Mouse (Mus musculus) mature B cell (primary cell): Measurements from ENCODE around the gene Auts2.

Source experiments
- in situ Hi-C: fragments of 300-500 bp; cut with MboI; formaldehyde crosslinking; loops from 2 replicates; pipeline ENCODE4 v1.14.3; 2019

Auts2 gene

DNA sequence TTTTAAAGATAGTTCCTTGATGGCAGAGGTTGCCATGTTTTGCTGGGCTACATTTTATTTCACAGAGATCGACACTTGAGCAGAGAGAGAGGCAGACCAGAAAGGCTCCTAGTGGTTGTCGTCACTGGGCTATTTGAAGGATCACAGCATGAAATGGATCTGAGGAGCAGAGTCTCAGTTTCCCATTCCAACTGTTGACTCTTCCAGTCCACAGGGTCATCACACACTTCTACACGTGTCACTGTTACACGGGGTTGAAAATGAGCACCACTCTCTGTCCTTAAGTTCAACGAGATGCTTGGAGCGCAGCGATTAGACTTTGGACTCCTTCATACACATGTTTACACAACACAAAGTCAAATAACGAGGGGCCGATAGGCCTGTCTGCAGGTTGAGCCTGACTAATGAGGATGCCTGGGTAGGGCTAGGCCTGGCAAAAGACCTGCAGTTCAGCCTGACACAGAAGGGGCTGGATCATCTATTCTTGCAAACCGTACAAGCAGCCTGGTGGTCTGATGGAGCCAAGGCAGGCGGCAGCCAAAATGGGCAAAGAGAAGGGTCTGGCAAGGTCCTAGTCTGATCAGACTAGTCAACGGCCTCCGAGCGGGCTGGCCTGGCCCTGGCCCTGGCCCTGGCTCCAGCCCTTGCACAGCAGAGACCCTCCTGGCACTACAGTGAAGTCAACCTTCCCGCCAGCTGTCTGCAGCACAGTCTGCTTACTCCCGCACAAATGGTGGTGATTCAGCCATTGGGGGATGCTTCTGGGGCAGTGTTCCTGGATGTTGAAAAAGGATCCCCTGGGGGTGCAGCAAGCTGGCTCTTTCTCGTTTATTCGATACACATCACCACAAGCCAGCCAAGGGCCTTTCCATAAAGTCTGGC, 969.6 kb downstream of the Auts2 start:
- in situ Hi-C loops = no loop called here

DNA sequence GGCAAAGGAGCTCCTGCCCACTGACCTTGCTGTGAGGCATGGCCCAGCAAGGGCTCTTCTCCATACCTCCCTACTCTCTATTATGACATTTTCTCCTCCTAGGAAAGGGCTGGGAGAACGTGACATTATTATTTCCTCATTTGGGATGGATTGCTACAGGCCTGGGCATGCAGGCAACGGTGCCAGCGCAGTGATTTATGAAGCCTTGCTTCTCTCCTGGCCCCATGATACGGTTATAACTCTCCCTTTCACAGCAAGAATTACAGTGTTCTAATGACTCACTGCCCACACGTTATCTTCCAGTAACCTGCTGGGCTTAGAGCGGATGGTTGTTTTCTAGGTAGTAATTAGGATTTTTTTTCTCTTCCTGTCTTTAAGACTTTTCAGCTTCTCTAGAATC, 977.1 kb downstream of the Auts2 start:
- in situ Hi-C loops = no loop called here

DNA sequence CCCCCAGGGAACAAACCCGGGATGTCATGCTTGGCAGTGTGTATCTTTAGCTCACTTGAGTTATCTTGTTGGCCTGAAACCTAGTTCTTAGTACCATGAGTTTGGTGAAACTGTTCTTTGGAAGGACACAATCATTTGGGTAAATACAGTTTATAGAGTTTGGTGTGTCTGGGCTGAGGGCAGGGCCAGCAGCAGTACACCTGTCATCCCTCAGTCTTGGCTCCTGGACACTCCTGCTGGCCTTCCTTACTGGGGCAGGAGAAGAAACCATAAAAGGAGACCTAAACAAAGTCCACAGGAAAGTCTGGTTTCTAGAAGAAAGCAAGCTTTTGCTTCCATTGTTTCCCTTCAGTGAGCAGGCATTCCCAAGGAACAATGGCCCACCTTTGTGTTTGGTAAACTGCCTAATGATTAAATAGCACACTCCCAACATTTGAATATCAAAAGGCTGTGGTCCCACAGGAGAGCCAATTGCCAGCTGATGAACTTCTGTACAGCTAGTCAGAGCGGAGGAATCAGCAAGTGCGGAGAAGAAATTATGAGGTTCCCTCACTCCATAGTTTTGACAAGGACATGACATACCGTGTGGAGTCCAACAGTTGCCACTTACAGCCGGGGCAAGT, 979.4 kb downstream of the Auts2 start:
- in situ Hi-C loops = no loop called here

DNA sequence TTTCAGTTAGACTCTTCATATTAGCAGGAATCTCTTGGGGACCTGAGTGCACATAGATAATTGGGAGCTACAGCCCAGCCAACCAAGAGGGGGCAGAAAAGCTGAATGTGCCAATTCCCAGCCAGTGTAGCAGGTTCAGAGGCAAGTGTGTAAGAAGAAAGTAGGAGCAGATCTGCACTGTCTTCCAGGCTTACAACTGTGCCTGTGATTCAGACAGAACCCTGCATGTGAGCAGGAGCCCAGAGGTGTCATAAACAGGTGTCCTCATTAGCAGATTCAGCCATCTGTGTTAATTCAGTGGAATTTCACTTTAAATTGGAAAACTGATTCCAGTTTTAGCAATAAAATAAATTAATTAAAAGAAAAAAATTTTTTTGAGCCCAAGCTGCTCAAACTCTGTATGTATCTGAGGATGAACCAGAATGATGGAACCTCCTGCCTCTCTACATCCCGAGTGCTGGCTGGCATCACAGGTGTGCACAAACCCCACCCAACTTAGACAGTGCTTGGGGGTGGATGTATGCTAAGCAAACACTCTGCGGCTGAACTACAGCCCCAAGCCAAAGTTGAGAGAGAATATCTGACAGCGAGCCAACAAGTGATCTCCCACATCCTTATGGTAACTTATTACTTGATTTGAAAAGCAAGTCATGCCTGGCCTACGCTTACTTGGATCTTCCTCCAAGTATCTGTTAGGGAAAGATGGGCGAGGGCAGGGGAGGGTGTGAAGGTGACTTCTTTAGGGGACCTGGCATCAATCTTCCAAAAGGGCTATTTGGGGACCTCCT, 982.2 kb downstream of the Auts2 start:
- in situ Hi-C loops = no loop called here

DNA sequence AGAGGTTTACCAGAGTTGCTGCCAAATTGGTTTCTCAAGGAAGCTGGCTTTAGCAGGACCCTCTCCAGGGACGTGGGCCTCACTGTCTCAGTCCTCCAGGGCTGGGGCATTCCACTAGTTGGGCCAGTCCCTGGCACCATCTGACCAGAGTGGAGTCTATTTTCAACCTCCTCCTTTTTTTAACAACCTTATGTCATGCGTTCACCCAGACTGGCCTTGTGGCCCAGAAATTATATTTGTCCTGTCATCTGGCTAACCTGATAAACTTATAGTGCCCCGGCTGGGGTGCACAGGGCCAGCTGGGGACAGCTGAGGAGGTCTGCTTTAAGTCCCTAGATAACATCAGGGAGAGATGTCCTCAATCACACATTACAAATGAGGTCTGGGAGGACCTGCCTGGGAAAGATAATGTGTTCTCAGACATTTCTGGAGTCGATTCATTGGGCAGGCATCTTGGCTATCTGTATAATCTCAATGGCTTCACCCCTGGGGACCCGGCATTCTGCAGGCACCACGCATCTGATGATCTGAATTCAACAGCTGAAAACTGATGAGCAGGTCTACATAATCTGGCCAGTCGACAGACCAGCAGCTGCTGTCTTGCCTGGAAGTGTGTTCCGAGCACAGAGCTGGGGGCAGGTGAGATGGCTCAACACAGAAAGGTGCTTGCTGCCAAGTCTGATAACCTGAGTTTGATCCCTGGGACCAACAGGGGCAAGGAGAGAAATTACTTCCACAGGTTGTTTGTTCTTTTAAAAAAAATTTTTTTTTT, 984.6 kb downstream of the Auts2 start:
- in situ Hi-C loops = no loop called here

DNA sequence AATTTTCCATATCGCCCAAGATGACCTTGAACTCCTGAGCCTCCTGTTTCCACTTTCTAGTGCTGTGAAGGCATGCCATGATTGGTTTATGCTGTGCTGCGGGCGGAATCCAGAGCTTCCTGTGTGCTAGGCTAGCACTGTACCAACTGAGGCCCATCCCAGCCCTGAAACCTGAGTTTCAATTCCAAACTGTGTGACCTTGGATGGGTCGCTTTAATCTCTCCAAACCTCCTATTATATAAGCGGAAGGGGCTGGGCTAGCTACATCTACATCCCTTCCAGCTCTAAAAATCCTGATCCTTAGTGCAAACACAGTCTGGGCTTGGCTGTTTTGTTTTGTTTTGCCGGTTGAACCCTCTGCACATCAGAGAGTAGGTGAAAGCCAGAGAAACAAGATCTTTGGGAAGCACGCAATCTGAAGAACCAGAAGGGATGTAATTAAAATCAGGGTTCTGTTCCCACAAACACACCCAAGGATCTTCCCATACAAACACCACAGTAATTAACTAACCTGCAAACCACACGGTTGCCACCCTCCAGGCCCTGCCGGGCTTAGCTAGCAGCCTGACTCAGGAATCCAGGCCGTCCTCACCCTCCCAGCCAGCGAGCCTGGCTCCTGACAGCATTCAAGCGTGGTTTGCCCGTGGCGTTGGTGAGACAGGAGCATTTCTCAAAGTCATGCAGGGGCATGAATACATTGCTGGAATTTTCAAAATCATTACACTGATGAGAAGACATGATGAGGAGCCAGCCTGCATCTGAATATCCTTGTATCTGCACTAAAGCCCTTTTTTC, 985.4 kb downstream of the Auts2 start:
- in situ Hi-C loops = no loop called here

DNA sequence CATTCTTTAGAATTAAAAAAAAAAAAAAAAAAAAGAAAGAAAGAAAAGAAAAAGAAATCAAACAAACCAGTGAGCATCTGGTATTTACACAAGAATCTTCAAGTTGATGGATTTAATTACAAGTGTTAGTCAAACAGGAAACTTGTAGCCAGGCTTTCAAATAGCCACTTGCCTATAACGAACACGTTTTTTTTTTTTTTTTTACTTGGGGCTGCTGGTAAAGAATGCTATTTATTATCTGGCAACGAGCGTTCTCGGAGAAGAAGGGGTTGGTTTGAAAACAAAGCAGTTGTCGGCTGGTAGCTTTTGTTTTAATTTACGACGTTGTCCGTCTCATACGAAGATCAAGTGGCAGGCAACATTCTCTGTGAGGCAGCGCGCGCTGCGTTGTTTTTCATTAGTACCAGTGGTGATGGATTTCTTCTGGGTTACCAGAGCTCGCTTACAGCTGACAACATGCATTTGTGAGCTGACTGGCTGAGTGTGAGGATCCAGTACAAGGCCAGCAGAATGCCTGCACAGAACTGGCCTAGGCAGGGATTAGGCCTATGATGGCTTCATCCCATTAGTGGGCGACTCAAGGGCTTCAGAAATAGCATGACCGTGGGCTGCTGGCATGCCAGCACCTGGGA, 994.1 kb downstream of the Auts2 start:
- in situ Hi-C loops = no loop called here

DNA sequence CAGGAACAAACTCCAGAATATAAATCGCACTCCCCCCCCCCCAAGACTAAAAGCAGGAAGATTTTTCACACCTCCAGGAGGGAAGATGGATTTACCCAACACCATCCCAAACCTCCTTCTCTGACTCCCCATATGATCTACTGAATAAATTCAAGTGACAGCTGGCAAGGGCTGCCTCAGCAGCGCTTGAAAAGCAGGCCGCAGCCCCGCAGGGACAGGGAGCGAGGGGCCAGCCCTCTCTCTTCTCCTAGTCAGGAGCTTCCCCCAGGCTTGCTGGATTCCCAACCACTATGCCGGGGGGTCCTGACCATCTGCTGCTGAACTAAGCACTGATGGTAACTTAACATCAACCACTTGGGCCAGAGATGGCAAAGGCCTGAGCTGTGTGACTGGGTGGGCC, 995.2 kb downstream of the Auts2 start:
- in situ Hi-C loops = no loop called here

DNA sequence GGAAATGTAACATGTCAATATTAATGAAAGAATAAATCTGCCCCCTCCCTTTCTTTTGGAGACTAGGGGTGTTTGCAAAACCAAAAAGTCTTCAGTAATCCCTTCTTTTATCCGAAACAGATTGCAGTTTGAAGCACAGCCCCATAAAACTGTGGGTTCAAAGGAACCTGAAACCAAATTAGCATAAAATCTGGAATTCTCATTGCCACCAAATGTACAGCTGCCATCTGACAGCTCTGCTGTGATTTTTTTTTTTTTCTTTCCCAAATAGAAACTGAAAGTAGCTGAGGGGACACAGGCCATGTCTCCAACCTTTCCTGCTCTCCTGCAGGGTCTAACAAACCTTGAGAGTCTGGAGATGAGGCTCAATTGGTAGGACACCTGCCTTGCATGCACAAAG, 996.7 kb downstream of the Auts2 start:
- in situ Hi-C loops = no loop called here

DNA sequence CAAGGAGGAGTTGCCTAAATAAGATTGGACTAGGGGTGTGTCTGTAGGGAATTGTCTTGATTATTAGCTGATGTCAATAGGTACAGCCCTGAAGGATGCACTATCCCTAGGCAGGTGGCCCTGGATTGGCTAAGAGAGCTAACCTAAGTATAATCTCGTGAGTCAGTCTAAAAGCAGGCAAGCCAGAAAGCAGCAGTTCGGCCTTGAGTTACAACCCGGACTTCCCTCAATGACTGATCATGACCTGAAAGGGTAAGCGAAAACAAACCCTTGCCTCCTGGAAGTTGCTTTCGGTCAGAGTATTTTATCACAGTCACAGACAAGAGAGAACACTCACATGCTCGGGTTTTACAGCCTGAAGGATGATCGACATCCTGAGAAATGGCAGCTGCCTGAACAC, 998.8 kb downstream of the Auts2 start:
- in situ Hi-C loops = no loop called here

DNA sequence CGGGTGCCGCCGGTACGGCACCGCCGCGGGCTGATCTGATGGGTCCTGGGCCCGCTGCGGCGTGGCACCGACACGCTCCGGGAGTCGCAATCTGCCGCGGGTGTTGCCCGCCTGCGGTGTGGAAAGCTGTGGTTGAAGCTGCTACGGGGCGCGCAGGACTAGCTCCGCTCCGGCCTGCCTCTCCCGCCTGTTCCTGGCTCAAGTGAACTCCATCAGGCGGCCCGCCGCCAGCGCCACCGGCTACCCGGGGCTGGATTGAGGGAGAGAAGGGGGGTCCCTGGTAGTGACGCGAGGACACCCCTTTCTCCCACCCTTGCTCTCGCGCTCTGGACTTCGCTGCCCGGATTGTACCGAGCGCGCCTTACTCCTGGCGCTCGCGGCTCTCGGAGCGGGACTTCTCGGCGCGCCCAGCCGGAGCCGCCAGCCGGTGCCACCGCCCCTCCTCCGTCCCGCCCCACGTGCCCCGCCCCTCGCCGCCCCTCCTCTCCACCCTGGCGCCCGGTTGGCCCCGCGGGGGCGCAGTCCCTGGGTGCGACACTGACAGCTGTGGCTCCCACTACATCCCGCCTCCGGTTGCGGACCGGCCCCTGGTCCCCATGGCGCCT, 1004.7 kb downstream of the Auts2 start:
- in situ Hi-C loops = no loop called here

DNA sequence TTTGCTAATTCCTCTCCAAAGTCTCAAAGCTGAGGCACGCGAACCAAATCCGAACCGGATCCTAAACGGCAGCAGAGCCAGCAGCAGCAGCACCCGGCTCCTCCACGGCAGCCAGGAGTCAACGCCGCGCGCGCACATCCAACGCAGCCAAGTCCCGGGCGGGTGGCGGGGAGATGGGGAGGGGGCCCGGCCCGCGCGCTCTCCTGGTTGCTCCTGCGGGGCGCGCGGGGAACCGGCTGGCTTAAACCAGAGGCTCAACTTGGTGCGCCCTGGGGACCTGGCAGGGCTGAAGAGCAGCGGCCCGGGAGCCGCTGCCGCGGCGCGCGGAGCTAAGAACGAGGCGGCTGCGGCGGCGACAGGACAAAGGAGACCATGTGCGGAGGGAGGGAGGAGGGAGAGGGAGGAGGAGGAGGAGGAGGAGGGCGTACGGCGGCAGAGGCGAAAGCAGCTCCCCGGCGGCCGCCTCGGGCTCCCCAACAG, 1005.3 kb downstream of the Auts2 start:
- in situ Hi-C loops = no loop called here

DNA sequence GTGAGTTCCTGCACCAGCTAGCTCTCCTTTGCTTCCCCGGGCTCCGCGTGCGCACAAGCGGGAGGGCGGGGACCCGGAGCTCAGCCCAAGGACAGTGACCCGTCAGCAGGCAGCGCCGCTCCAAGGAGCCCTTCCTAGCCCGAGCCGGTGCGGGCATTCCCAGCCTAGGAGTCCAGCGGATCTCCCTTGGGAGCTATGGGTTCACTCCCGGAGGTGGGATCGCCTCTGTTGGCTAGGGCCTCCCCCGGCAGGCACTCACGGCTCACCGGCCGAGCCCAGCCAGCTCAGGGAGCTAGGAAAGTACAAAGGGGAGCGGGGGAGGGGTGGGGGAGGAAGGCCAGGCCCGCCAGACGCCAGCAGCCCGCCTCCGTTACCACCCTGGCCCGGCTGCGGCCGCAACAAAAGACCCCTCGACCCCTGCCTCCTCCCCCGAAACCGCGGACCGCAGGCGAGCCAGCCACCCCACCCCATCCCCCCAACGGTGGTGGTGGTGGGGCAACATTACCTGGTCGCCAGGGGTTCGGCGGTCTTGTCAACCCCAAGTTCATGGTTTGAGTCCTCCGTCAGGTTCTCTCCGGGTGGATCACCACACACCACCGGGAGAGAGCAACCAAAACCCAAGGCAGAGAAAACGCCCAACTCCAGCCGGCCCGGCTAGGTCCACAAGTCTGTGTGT, 1005.9 kb downstream of the Auts2 start:
- in situ Hi-C loops = no loop called here

DNA sequence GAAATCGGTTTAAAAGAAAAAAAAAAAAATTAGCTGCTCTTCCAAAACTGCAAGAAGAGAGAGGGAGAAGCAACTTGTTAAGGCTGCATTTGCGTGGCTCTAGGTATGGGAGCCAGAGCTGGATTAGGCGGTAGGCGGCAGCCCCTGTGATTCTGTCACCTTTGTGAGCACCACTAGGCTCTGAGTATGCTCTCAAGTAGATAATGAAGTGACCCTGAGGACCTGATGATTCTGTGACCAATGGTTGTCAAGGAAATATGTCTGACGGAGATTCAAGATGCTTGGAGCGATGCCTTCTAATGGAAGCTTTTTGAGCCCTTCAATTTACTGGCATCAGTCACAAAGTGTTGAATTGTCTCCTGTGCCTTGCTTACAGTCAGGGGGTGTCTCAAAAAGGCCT, 1007.4 kb downstream of the Auts2 start:
- in situ Hi-C loops = no loop called here

DNA sequence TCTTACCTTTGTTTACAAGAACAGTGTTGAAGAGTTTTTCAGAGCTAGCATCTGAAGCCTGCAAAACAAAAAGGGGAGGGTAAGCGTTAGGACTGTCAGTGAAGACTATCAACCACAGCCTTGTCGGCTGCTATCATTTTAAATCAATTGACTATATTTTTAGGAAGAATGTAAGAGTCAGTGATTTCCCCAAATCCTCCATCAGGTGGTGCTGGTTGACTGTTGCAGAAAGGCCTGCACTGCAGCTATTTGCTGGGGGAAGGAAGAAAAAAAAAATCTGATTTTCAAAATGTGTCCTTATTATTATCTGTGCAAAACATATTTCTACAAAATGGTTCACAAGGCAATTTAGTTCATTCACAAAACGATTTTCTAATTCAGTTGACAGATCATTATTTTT, 1009.3 kb downstream of the Auts2 start:
- in situ Hi-C loops = no loop called here

DNA sequence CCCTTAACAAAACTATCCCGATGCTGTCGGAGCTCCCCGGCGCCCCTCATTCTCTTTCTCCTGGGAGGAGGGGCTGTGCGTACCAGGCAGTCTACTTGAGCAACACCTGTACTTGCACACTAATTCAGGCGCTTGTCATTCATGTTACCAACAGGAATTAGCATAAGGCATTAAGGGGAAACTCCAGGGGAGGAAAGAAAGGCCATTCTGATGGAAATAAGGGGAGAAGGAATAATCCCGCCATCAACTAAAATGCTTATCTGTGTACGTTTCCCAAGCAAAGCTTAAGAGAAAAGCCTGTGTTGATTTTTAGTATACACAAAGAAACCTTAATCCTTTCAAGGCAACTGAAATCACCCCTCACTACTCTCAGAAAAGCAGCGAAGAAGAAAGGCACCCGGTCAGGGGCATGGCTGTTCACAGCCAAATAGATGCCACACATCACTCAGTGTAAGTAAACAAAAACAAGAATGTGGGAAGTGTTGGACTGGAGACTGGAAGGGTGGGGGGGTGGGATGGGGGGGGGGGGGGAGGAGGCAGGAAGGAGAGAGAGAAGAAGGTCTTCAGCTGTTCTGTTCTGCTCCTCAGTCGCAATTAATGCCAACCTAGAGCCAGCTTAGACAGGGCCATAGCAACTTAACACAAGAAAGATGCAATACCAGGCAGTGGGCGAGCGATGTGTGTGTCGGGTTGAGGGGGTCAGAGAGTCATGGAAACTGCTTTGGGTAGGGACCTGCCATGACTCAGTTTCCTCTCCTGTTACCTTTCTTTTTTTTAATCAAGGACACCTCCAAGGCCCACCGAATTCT, 1011.2 kb downstream of the Auts2 start:
- in situ Hi-C loops = no loop called here

DNA sequence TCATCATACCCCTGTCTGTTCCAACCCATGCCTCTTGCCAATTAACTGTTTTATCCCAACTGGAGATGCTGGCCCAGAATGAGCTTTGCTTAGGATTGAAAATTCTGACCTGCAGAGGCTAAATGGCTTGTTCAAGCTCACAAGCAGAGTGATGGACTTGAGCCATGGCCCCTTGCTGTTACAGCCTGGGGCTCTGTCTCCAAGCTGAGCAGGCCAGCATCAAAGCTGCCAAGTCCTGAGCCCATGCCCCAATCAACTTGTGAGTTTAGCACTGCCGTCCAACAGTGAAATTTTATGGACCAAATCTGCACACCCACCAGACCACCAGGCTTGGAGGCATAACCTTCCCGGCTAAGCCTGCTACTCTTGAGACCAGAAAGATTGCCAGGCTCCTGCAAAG, 1012.3 kb downstream of the Auts2 start:
- in situ Hi-C loops = no loop called here

DNA sequence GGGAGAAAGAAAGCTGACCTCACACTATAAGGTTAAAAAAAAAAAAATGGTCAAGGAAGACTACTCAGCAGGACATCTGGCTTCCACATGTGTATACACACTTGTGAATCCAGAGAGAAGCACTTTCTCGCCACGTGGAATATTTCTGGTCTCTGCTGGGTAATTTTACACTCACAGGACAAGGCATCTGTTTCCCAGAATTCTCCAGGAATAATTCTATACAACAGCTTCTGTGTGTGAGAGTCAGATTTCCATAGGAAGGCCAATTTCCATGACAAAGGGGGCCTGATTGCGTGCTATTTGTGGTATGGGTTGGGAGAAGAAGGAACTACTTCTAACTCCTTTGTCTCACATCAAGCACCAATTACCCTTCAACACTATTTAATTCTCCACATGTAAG, 1016.5 kb downstream of the Auts2 start:
- in situ Hi-C loops = no loop called here
